Mouse (Mus musculus): Measurements from ENCODE around the gene Akap8l.

Gene Akap8l

GRCm38 (mm10) chr17:32356766-32357760 lies 6.7 kb upstream of the Akap8l start:
- no peak for DNase-seq

GRCm38 (mm10) chr17:32356281-32356680 lies 5.9 kb upstream of the Akap8l start:
- DNase-seq: no peak

DNA sequence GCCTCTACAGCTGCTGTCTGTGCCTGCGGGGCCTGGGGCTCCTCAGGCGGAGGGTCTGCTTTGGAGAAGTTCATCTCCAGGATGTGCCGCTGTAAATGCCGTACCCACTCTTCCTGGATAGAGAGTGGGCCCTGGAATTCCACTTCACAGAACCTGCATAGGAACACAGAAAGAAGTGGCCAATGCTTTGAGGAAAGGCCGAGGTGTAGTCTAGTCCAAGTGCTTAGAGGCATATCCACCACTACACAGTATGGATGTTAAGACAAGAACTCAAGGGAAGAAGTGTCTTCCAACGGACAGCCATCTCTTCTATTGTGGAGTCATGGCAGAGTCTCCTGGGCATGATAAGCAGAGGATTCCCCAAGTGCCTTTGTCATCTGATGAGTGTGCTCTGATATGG lies 4.6 kb upstream of the Akap8l start:
- DNase-seq: no peak

DNA sequence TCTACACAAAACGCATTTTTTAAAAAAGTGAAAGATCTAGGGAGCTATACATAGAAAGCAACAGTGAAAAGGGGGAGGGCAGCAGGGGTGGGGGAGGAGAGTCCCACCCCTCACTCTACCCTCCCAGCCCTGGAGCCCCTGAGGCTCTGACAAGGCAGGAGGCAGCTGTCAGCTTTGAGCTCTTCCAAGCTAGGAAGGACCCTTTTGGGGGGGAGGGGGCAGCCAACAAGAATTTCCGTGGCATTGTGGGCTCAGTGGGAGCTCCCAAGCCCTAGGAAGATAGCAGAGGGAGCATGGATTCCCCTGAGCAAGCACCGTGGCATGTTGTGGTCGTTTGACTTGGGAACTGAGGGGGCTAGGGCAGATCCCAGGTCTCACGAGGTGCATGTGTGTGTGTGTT lies 3.8 kb upstream of the Akap8l start:
- no peak for DNase-seq

- DNase-seq: no peak
Measured at GRCm38 (mm10) chr17:32353696-32354095, 3.3 kb upstream of the Akap8l start.

GRCm38 (mm10) chr17:32351726-32352125 lies 1.3 kb upstream of the Akap8l start:
- DNase-seq: no peak

DNA sequence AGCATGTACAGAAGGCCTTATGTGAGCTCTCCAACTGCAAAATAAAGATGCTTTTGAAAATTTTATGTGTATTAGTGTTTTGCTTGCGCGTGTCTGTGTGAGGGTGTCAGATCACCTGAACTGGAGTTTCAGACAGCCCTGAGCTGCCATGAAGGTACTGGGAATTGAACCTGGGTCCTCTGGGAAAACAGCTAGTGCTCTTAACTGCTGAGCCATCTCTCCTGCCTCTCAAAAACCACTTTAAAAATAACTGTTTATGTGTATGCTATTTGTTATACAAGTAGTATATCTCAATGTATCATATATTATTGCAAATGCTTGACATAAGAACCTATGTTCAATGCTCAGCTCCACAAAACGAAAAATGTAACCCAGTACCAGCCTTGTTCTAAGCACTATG lies 862 bp upstream of the Akap8l start:
- DNase-seq: no peak

- peak; percentile 50 for DNase-seq
Measured at GRCm38 (mm10) chr17:32349851-32350381, 491 bp downstream of the Akap8l start.

- peak; percentile 58 for DNase-seq
Measured at GRCm38 (mm10) chr17:32349037-32349732, 1.2 kb downstream of the Akap8l start.

GRCm38 (mm10) chr17:32348406-32348805 lies 2.0 kb downstream of the Akap8l start:
- DNase-seq: no peak

GRCm38 (mm10) chr17:32341102-32341501 lies 9.3 kb downstream of the Akap8l start:
- DNase-seq: no peak

GRCm38 (mm10) chr17:32340110-32340509 lies 10.3 kb downstream of the Akap8l start:
- DNase-seq: no peak

GRCm38 (mm10) chr17:32335869-32336268 lies 14.5 kb downstream of the Akap8l start:
- DNase-seq: no peak

- no peak for DNase-seq
Measured at GRCm38 (mm10) chr17:32334921-32335320, 15.5 kb downstream of the Akap8l start.

DNA sequence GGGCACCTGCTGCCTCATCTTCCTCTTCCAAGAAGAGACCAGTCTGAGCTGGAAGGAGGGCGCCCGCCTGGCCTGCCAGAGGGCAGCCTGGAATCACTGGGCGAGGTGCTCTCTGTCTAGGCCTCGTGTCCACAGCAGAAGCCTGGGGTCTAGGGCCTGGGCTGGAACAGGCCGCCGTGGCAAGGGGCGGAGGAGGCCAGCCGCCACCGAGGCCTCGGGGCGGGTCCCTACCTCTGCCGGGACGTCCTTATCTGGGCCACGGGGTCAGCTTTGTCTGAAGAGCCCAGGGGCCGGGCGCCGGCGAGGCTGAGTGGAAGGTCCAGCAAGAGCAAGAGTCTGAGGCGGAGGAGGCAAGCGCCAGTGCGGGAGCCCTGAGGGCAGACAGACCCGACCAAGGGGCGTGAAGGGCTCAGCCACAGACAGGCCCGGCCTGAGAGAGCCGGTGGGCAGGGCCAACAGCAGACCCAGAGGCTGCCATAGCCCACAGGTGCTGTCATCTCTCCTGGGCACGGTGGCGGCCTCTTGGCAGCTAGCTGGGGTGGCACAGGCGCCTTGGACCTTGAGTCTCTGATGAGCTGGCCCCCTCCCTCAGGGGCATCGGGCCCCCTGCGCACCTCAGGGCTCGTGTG lies 16.6 kb downstream of the Akap8l start:
- DNase-seq: no peak

DNA sequence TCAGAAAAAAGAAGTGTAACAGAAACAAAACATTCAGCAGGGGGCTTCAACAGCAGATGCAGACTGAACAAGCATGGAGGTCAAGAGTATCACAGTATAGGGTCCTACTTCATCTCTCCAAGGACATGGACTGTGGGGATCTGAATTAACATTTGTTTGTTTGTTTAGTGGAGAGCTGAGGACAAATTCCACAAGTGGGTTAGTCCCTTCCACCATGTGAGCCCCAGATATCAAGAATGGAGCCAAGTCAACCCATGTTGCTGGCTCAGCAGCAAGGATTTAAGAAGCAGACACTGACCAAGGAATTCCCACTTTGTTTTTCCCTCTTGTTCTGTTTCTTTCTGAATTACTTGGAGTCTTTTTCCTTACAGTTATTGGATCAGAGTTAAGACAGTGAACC lies 22.9 kb downstream of the Akap8l start:
- no peak for DNase-seq

DNA sequence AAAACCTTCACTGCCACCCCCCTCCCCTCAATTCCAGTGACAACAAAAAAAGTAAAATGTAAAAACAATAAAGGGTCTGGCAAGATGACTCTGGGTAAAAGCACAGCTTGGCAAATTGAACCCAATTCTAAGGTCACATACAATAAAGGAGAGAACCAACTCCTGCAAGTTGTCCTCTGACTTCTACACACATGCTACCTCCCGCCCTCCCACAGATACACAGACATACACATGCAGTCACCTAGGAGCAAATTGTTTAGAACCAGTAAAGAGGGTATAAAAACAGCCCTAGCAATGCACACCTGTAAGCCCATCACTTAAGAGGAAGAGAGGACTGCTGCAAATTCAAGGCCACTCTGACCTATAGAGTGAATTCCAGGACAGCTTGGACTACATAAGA lies 27.6 kb downstream of the Akap8l start:
- DNase-seq: no peak

DNA sequence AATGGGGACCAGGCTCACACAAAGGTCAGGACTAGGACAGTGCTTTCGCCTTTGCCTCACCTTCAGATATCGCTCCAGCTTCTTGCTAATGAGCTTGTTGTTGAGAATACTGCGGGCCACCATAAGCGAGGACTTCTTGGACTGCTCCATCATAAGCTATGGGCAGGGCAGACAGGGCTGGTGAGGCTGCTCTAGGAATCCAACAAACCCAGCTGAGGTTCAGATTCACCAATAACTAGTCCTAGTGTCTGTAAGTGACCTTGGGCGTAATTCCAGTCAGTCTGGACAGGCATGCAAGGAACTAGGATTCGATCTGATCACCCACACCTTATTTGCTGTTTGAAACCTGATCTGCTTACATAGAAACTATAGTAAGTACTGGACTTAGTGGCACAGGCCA lies 28.6 kb downstream of the Akap8l start:
- no peak for DNase-seq

DNA sequence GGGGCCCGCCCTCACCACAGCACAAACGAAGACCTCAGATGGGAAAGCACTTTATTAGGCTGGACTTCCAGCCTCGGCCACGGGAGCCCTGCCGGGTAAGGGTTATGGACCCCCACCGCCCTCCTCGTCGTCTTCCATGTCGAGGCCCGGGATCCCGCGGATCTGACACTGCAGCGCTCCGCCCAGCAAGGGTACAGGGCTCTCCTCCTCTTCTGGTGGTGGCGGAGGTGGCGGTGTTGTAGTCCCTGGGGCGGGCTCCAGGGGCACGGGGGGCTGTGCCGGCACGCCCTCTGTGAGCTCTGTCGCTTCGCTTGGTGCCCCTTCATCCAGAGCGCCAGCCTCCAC lies 29.0 kb downstream of the Akap8l start:
- DNase-seq: peak; percentile 88

DNA sequence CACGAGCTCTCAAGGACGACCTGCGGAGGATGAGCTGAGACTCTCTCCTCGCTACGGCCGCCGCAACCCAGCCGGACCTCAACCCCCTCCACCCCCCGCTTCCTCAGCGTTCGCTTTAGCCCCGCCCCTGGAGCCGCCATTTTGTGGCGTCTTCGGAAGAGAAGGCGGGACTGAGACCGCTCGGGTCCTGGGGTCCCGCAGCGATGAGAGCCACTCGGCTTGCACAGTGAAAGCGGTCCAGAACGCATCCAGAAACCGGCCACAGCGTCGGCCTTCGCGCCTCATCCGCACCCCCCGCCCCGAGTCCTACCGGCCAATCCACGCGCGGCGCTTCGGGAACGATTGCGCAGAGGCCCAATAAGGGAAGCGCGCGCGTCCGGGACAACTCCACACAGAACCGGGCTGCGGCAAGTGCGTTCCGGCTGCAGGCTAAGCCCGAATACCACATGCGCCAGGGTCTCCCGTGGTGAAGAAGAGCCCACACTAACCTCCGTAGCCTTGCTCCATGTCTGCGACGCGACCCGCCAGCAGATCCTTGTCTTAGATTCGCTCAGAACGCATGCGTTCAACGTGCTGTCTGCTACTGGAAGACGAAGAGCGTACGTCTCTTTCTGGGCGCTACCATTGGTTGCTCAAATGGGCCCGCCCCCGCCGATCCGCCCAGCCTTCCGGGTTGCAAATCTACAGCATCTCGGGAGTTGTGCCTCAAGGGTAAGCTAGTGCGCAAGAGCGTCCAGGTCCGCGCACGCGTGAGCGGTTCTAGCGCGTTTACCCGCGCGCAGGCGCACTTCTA lies 29.6 kb downstream of the Akap8l start, which contains the start of gene Akap8:
Akap8 (minus strand) TSS at position 642 of the 793 bp plus-strand sequence.
- peak; percentile 96 for DNase-seq

GRCm38 (mm10) chr17:32319950-32320349 lies 30.5 kb downstream of the Akap8l start:
- no peak for DNase-seq

- DNase-seq: no peak
Measured at GRCm38 (mm10) chr17:32317708-32318107, 32.7 kb downstream of the Akap8l start.
